Mouse (Mus musculus) C2C12 (cell line): ENCODE results near the gene Pdpr.

Experiments
- CEBPB ChIP-seq: IDR thresholded peaks from one replicate; pipeline ENCODE4 v1.6.1; 2011; ENCODE audit warnings: low read depth, mild to moderate bottlenecking, control low read depth, moderate library complexity
- CTCF ChIP-seq: IDR thresholded peaks from one replicate; pipeline ENCODE4 v1.5.1; 2011; ENCODE audit not compliant: control insufficient read depth, insufficient read depth, insufficient read length
- FOSL1 ChIP-seq: IDR thresholded peaks from one replicate; pipeline ENCODE4 v1.8.0; 2011; ENCODE audit warnings: mild to moderate bottlenecking, low read length; ENCODE audit not compliant: poor library complexity, insufficient read depth, severe bottlenecking
- MAX ChIP-seq: IDR thresholded peaks from one replicate; pipeline ENCODE4 v1.6.1; 2011; ENCODE audit warnings: mild to moderate bottlenecking, control low read depth
- MYOD1 ChIP-seq: IDR thresholded peaks from one replicate; pipeline ENCODE4 v1.6.1; 2011; ENCODE audit warnings: low read depth; ENCODE audit not compliant: control insufficient read depth, insufficient read length
- USF1 ChIP-seq: IDR thresholded peaks from one replicate; pipeline ENCODE4 v1.6.1; 2011; ENCODE audit warnings: low read depth, mild to moderate bottlenecking, control low read depth, moderate library complexity

- no peak for TF ChIP-seq CTCF
- TF ChIP-seq MYOD1 = no peak
- TF ChIP-seq USF1 = no peak
- TF ChIP-seq MAX = no peak
- TF ChIP-seq CEBPB = no peak
- no peak for TF ChIP-seq FOSL1
These were observed 61.4 kb downstream of the Pdpr start for GRCm38 (mm10) chr8:111155721-111156436.
